Comparison of ENCODE assay signal across 8 mouse cellular contexts in genomic region chr4:116596978-116597881, GRCm38 (mm10). TPM values are rescaled to one million over a fixed set of nuclear protein-coding genes. Genes with fewer than 3 reads are reported as not detected.
DNase-seq lines count a peak whose midpoint lies in the region; ATAC-seq lines count a peak whose summit lies in the region.

No protein-coding gene starts in this region.

- peaks cover 3% of the 10 kb centered on the region; the same call in 1 of the 2 replicates for H3K36me3 ChIP-seq in hindbrain, embryonic 11.5 days (ENCODE audit: control insufficient read depth, insufficient read depth, low read length)

- peak overlapping the region; percentile 87 for H3K4me2 ChIP-seq in hindbrain, embryonic 11.5 days (replicated peaks; ENCODE audit: low read depth, low read length)

- peaks cover 2% of the 10 kb centered on the region; the same call in 1 of the 2 replicates for H3K4me1 ChIP-seq in hindbrain, embryonic 11.5 days (replicated peaks; ENCODE audit: control insufficient read depth, insufficient read depth, low read length)

- no peaks in the 10 kb centered on the region for H3K27me3 ChIP-seq in hindbrain, embryonic 11.5 days (ENCODE audit: control insufficient read depth, insufficient read depth, low read length)

- peak; percentile 94 for ATAC-seq in hindbrain, embryonic 11.5 days (ENCODE audit: low FRiP score)

- WGBS in hindbrain, embryonic 11.5 days: under 1% methylated on average over 50 of the region's 50 CpGs

- H3K27ac ChIP-seq in hindbrain, embryonic 11.5 days (ENCODE audit: low read depth, low read length): peak overlapping the region; percentile 69

- peak; percentile 90 for DNase-seq in Muller cell, postnatal 12 days (ENCODE audit: inconsistent ontology term)
- peak; percentile 94 for DNase-seq in cerebellum, adult 9-11 months
- peak; percentile 82 to 93 for DNase-seq in frontal cortex, adult 2 months (ENCODE audit: extremely low spot score in 1 of 2, low spot score in 1 of 2)
- DNase-seq in hindbrain, embryonic 11.5 days (ENCODE audit: low spot score): peak; percentile 85
- peak; percentile 83 for DNase-seq in layer of hippocampus, postnatal 10 days (ENCODE audit: low spot score in 2 of 2)
- peak; percentile 93 for DNase-seq in lung, postnatal 10 days
- DNase-seq in ovary, postnatal 36 days (ENCODE audit: low spot score): peak; percentile 87
- DNase-seq in thymus, postnatal 25 days: peak; percentile 58

- H3K9ac ChIP-seq in hindbrain, embryonic 11.5 days (ENCODE audit: low read depth, low read length): peak overlapping the region; percentile 72

- H3K4me3 ChIP-seq in hindbrain, embryonic 11.5 days (ENCODE audit: low read depth, low read length): peak overlapping the region; percentile 67

- H3K9me3 ChIP-seq in hindbrain, embryonic 11.5 days (ENCODE audit: control insufficient read depth, low read length): no peaks in the 10 kb centered on the region

RNA-seq across cellular contexts. Expression of gene Ccdc17, which starts 0.8 kb away (rescaled TPM):
- polyA plus RNA-seq in frontal cortex, adult 2 months (2012; rRNA removed): 5.4 and 5.9 TPM in 2 replicates
- 2.8 and 2.9 TPM in 2 replicates for polyA plus RNA-seq in hindbrain, embryonic 11.5 days (2014; fragmentation: Nextera tagmentation; extraction: Ambion mirVana)
- total RNA-seq in layer of hippocampus, postnatal 10 days (2021): 1 to 10 TPM; 3.0 to 3.3 TPM

RNA-seq across cellular contexts. Expression of gene Nasp, which starts 30.5 kb away (rescaled TPM):
- polyA plus RNA-seq in frontal cortex, adult 2 months (2012; rRNA removed): 24.1 and 28.1 TPM in 2 replicates
- polyA plus RNA-seq in hindbrain, embryonic 11.5 days (2014; fragmentation: Nextera tagmentation; extraction: Ambion mirVana): 270 and 283 TPM in 2 replicates
- 10 to 100 TPM; 74.0 to 74.6 TPM for total RNA-seq in layer of hippocampus, postnatal 10 days (2021)

RNA-seq across cellular contexts. Expression of gene Gpbp1l1, which starts 39.8 kb away (rescaled TPM):
- polyA plus RNA-seq in frontal cortex, adult 2 months (2012; rRNA removed): 36.7 and 37.4 TPM in 2 replicates
- 35.9 and 36.0 TPM in 2 replicates for polyA plus RNA-seq in hindbrain, embryonic 11.5 days (2014; fragmentation: Nextera tagmentation; extraction: Ambion mirVana)
- 10 to 100 TPM; 28.7 to 33.2 TPM for total RNA-seq in layer of hippocampus, postnatal 10 days (2021)

RNA-seq across cellular contexts. Expression of gene Tmem69, which starts 41.5 kb away (rescaled TPM):
- polyA plus RNA-seq in frontal cortex, adult 2 months (2012; rRNA removed): 7.7 and 9.5 TPM in 2 replicates
- polyA plus RNA-seq in hindbrain, embryonic 11.5 days (2014; fragmentation: Nextera tagmentation; extraction: Ambion mirVana): 34.5 and 38.1 TPM in 2 replicates
- 10 to 100 TPM; 12.5 to 13.3 TPM for total RNA-seq in layer of hippocampus, postnatal 10 days (2021)

RNA-seq across cellular contexts. Expression of gene Akr1a1, which starts 54.2 kb away (rescaled TPM):
- polyA plus RNA-seq in frontal cortex, adult 2 months (2012; rRNA removed): 464 and 487 TPM in 2 replicates
- 600 and 609 TPM in 2 replicates for polyA plus RNA-seq in hindbrain, embryonic 11.5 days (2014; fragmentation: Nextera tagmentation; extraction: Ambion mirVana)
- 100 to 1,000 TPM; 537 to 556 TPM for total RNA-seq in layer of hippocampus, postnatal 10 days (2021)

Comparison
In these comparisons a context has a peak if more than half of its experiments do, and no peak if none do; other contexts are left out.
1. Peak in every context shown above with its lines: DNase-seq, ATAC-seq, H3K4me3 ChIP-seq and H3K27ac ChIP-seq.